Mouse (Mus musculus) olfactory bulb, adult 2 months (tissue): Measurements from ENCODE around the gene Gm1993. TPM values are rescaled to one million over a fixed set of nuclear protein-coding genes. Genes with fewer than 3 reads are reported as not detected.
"Not testable (repeated sequence)": the region's sequence is repeated elsewhere in the genome, so short reads cannot be mapped to it uniquely, and the experiment has no call there.

Experiments used
- H3K27ac ChIP-seq: fragments of 200-500 bp; 2 replicates; pipeline ENCODE4 v1.5.1; 2012; ENCODE audit warnings: low read depth, low read length; ENCODE audit not compliant: insufficient read depth
- H3K4me1 ChIP-seq: fragments of 200-500 bp; 2 replicates; pipeline ENCODE4 v1.6.1; 2012; ENCODE audit warnings: low read length; ENCODE audit not compliant: control insufficient read depth, insufficient read depth
- H3K4me3 ChIP-seq: fragments of 200-500 bp; 2 replicates; pipeline ENCODE4 v1.5.1; 2012; ENCODE audit warnings: mild to moderate bottlenecking, low read depth, low read length, moderate library complexity; ENCODE audit not compliant: insufficient read depth
- WGBS: fragments of 180-500 bp; shearing (Covaris S2); methylation state at CpG from one replicate; pipeline ENCODE4 v1.1.7; 2018; 5-methylcytosine and 5-hydroxymethylcytosine counted together
- polyA plus RNA-seq: library from polyadenylated mRNA; stranded (reverse); fragments of >200 nt; gene quantifications from 2 replicates; pipeline ENCODE4 v1.2.4, GENCODE M21; 2012; ENCODE audit warnings: low replicate concordance; ENCODE audit not compliant: missing spikeins, insufficient read depth, insufficient read length

Gm1993 gene
- polyA plus RNA-seq: not detected in 2 replicates

DNA sequence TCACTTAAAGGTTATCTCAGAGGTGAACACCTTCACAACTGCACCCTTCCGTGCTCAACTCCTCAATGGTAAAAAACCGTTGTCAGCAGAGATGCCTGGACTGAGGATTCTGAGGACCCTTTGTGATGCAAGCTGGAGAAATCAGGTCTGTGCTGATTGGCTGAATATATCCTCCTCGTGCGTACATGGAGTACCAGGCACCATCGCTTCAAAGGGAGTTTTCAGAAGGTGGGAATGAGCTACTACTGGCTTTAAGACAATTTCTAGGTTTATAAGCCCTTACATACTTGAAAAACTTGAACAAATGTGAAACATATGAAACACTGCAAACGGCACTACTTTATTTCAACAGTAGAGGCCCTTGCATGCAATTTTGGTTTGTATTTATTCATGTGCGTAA, at the start of gene Gm1993:
Gene Gm1993, minus strand, starts transcription at position 101 of the 400 bp plus-strand sequence.
- H3K4me1 ChIP-seq, H3K27ac ChIP-seq, H3K4me3 ChIP-seq: not testable (repeated sequence)
- WGBS: 85% methylated on average over 7 of the region's 7 CpGs
